Mouse (Mus musculus) urinary bladder, postnatal 0 days (tissue): ENCODE measurements around the gene Riiad1. TPM values are rescaled to one million over a fixed set of nuclear protein-coding genes. Genes with fewer than 3 reads are reported as not detected.

Experiments
- polyA plus RNA-seq: library from polyadenylated mRNA; unstranded; fragments of >200 nt; fragmentation: Nextera tagmentation; extraction: Ambion mirVana; gene quantifications from 2 replicates; pipeline ENCODE4 v1.2.1, GENCODE M21; 2015

The Riiad1 gene
- polyA plus RNA-seq, result 1.7 and 3.4 TPM in 2 replicates

GRCm38 (mm10) chr3:94480291-94480884, at the start of gene Riiad1:
Gene Riiad1, minus strand, starts transcription at chr3:94480341.

GRCm38 (mm10) chr3:94477981-94478422, 2.1 kb downstream of the Riiad1 start, which contains the start of gene Celf3:
Gene Celf3, plus strand, starts transcription at chr3:94478295.

GRCm38 (mm10) chr3:94443597-94443964, 36.6 kb downstream of the Riiad1 start, which contains the start of gene Oaz3:
Gene Oaz3, minus strand, starts transcription at chr3:94443915.

GRCm38 (mm10) chr3:94442951-94443596, 37.1 kb downstream of the Riiad1 start, which contains the start of gene Mrpl9:
Gene Mrpl9, plus strand, starts transcription at chr3:94443318.

Other genes starting within 250 kb of the Riiad1 start
- not detected in 2 replicates for gene Gm4778, start 216.3 kb downstream of the Riiad1 start, polyA plus RNA-seq
- gene Them4, start 170.3 kb downstream of the Riiad1 start, polyA plus RNA-seq, result 7.2 and 7.6 TPM in 2 replicates
- gene Them5, start 138.2 kb downstream of the Riiad1 start, polyA plus RNA-seq, result 0.10 and 0.41 TPM in 2 replicates
- 0.39 and 0.53 TPM in 2 replicates for gene C2cd4d, start 117.9 kb downstream of the Riiad1 start, polyA plus RNA-seq
- gene Rorc, start 107.5 kb downstream of the Riiad1 start, polyA plus RNA-seq, result 0.60 and 0.75 TPM in 2 replicates
- gene Lingo4, start 81.8 kb downstream of the Riiad1 start, polyA plus RNA-seq, result 0.04 TPM in 1 of 2 replicates, not detected in the other
- gene Tdrkh, start 67.1 kb downstream of the Riiad1 start, polyA plus RNA-seq, result 4.0 and 4.4 TPM in 2 replicates
- gene Mrpl9, start 37.0 kb downstream of the Riiad1 start, polyA plus RNA-seq, result 52.7 and 52.9 TPM in 2 replicates
- gene Oaz3, start 36.4 kb downstream of the Riiad1 start, polyA plus RNA-seq, result 0.31 TPM in 1 of 2 replicates, not detected in the other
- gene Celf3, start 2.0 kb downstream of the Riiad1 start, polyA plus RNA-seq, result 0.72 and 1.6 TPM in 2 replicates
- gene Snx27, start 102.4 kb upstream of the Riiad1 start, polyA plus RNA-seq, result 21.1 and 22.2 TPM in 2 replicates
- gene Gm10972, start 162.8 kb upstream of the Riiad1 start, polyA plus RNA-seq, result not detected in 2 replicates
- 11.1 and 11.2 TPM in 2 replicates for gene Tuft1, start 178.5 kb upstream of the Riiad1 start, polyA plus RNA-seq
- 1.2 and 1.9 TPM in 2 replicates for gene Selenbp2, start 213.2 kb upstream of the Riiad1 start, polyA plus RNA-seq